Mouse (Mus musculus): ENCODE results near the gene Ppp5c. TPM values are rescaled to one million over a fixed set of nuclear protein-coding genes. Genes with fewer than 3 reads are reported as not detected.
"Not testable (repeated sequence)": the region's sequence is repeated elsewhere in the genome, so short reads cannot be mapped to it uniquely, and the experiment has no call there.

Gene Ppp5c
- polyA plus RNA-seq (2015; fragmentation: Nextera tagmentation; extraction: Ambion mirVana): 65.1 and 71.8 TPM in 2 replicates

DNA sequence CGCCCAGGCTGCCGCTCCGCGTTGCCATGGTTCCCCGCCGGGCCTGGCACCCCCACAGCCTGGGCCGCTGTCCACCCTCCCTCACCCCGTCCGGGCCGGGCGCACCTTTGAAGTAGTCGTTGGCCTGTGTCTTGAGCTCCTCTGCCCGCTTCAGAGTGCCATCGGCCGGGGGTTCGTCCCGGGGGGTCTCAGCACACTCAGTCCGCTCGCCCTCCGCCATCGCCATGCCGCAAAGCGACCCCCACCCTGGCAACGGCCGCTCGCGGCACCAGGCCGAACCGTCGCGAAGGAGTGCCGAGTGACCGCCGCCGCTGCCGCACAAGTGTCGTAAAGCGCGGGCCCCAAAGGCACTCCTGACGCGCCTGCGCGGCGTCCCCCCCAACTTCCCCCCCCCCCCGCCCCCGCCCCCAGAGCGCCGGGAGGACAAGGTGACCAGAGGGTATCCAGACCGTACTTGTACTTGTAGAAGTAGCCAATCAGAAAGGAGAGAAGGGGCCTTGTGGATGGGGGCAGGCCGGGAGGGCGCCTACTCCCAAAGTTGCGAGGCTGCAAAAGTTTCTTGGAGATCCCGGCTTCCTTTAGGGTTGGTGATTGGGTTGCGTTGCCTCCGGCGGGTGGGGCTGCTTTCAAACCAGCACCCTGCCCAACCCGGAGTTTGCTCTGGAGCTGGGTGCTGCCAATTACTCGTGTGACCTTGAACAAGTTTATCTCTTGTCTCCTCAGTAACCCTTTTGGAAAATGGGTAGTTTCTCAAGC lies at the start of gene Ppp5c:
Gene Ppp5c, minus strand, starts transcription at position 337 of the 756 bp plus-strand sequence.
- no peak for TF ChIP-seq CTCF (IDR thresholded peaks at IDR 0.05)
- TF ChIP-seq EP300 (IDR thresholded peaks at IDR 0.05): no peak

DNA sequence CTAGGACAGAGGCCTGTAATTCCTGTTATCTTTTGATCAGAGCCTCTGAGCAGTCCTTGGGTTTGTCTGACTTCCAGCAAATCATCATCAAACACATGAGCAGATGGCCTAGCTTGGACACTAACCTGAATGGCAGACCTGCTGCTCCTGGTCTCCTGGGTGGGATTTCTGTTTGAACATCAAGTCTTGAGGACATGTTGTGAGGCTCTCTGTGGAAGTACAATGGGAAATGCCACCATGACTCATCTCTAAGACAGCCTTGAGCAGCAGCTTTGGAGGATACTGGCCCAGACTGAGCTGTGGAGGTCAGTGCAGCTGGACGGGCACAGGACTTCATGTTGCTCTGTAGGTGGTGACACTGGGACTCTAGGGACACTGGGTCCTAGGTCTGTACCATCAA lies 48.8 kb upstream of the Ppp5c start:
- no peak overlapping the region for H3K9ac ChIP-seq (replicated peaks; ENCODE audit: low read depth)
- TF ChIP-seq CTCF (IDR thresholded peaks at IDR 0.05) (no peak), EP300 (IDR thresholded peaks at IDR 0.05) (no peak)

More for the DNA sequence above, at the start of gene Ppp5c:
- H3K27me3 ChIP-seq (replicated peaks; ENCODE audit: insufficient read depth, low read length): no peaks in the 10 kb centered on the region
- peak within 1 kb of the TSS; percentile 62 for H3K9ac ChIP-seq (replicated peaks; ENCODE audit: low read depth)
- peak; percentile 97 for DNase-seq (ENCODE audit: low spot score)
- ATAC-seq: peak; percentile 80
- H3K27ac ChIP-seq (ENCODE audit: low read length): peak within 1 kb of the TSS; percentile 90
- peaks cover 33% of the 10 kb centered on the region for H3K4me1 ChIP-seq (ENCODE audit: insufficient read depth, low read depth, low read length)
- H3K4me3 ChIP-seq (ENCODE audit: low read depth, low read length): peak within 1 kb of the TSS; percentile 80
- peaks cover 16% of the 10 kb centered on the region; the same call in 1 of the 2 replicates for H3K36me3 ChIP-seq (ENCODE audit: insufficient read depth, low read length)
- no peaks in the 10 kb centered on the region for H3K9me3 ChIP-seq (ENCODE audit: low read length)
- H3K4me2 ChIP-seq (replicated peaks; ENCODE audit: low read depth, low read length): peak within 1 kb of the TSS; percentile 77
- WGBS: 2% methylated on average over 55 of the region's 58 CpGs

GRCm38 (mm10) chr7:17073904-17074615 lies 46.3 kb upstream of the Ppp5c start, which contains the start of gene Psg16:
Gene Psg16 (plus strand): TSS chr7:17074040.
- Histone ChIP-seq H3K36me3 (ENCODE audit: insufficient read depth, low read length) (no peaks in the 10 kb centered on the region), H3K27ac (ENCODE audit: low read length) (no peak within 1 kb of the TSS), H3K4me1 (ENCODE audit: insufficient read depth, low read depth, low read length) (no peaks in the 10 kb centered on the region), H3K9ac (replicated peaks; ENCODE audit: low read depth) (no peak within 1 kb of the TSS), H3K4me2 (replicated peaks; ENCODE audit: low read depth, low read length) (no peak within 1 kb of the TSS), H3K27me3 (replicated peaks; ENCODE audit: insufficient read depth, low read length) (no peaks in the 10 kb centered on the region), H3K4me3 (ENCODE audit: low read depth, low read length) (no peak within 1 kb of the TSS), H3K9me3 (ENCODE audit: low read length) (no peaks in the 10 kb centered on the region)
- peak; percentile 94 for TF ChIP-seq CTCF (IDR thresholded peaks at IDR 0.05)
- TF ChIP-seq EP300 (IDR thresholded peaks at IDR 0.05): no peak
- peak; percentile 61 for DNase-seq (ENCODE audit: low spot score)
- ATAC-seq: no peak; the same call in 1 of the 2 replicates
- WGBS: 59% methylated on average over 23 of the region's 23 CpGs

More for the DNA sequence above, 48.8 kb upstream of the Ppp5c start:
- no peaks in the 10 kb centered on the region for H3K4me1 ChIP-seq (ENCODE audit: insufficient read depth, low read depth, low read length)
- no peaks in the 10 kb centered on the region for H3K9me3 ChIP-seq (ENCODE audit: low read length)
- H3K27me3 ChIP-seq (replicated peaks; ENCODE audit: insufficient read depth, low read length): no peaks in the 10 kb centered on the region
- H3K36me3 ChIP-seq (ENCODE audit: insufficient read depth, low read length): no peaks in the 10 kb centered on the region
- ATAC-seq (no peak), DNase-seq (ENCODE audit: low spot score) (no peak)
- 94% methylated on average over 1 of the region's 1 CpGs for WGBS
- no peak overlapping the region for H3K4me2 ChIP-seq (replicated peaks; ENCODE audit: low read depth, low read length)
- no peak overlapping the region for H3K4me3 ChIP-seq (ENCODE audit: low read depth, low read length)
- H3K27ac ChIP-seq (ENCODE audit: low read length): no peak overlapping the region

GRCm38 (mm10) chr7:17073513-17073903 lies 45.8 kb upstream of the Ppp5c start:
- 66% methylated on average over 5 of the region's 5 CpGs for WGBS
- DNase-seq (ENCODE audit: low spot score) (no peak), ATAC-seq (no peak)
- no peaks in the 10 kb centered on the region for H3K36me3 ChIP-seq (ENCODE audit: insufficient read depth, low read length)
- no peak overlapping the region for H3K4me3 ChIP-seq (ENCODE audit: low read depth, low read length)
- no peak overlapping the region for H3K9ac ChIP-seq (replicated peaks; ENCODE audit: low read depth)
- no peak overlapping the region for H3K27ac ChIP-seq (ENCODE audit: low read length)
- H3K27me3 ChIP-seq (replicated peaks; ENCODE audit: insufficient read depth, low read length): no peaks in the 10 kb centered on the region
- TF ChIP-seq CTCF (IDR thresholded peaks at IDR 0.05): no peak
- TF ChIP-seq EP300 (IDR thresholded peaks at IDR 0.05): no peak
- no peaks in the 10 kb centered on the region for H3K4me1 ChIP-seq (ENCODE audit: insufficient read depth, low read depth, low read length)
- H3K4me2 ChIP-seq (replicated peaks; ENCODE audit: low read depth, low read length): no peak overlapping the region
- H3K9me3 ChIP-seq (ENCODE audit: low read length): no peaks in the 10 kb centered on the region

- DNase-seq (ENCODE audit: low spot score); H3K9me3 ChIP-seq (ENCODE audit: low read length); H3K4me1 ChIP-seq (ENCODE audit: insufficient read depth, low read depth, low read length); H3K4me3 ChIP-seq (ENCODE audit: low read depth, low read length); ATAC-seq; H3K4me2 ChIP-seq (replicated peaks; ENCODE audit: low read depth, low read length); H3K27me3 ChIP-seq (replicated peaks; ENCODE audit: insufficient read depth, low read length); H3K36me3 ChIP-seq (ENCODE audit: insufficient read depth, low read length); H3K9ac ChIP-seq (replicated peaks; ENCODE audit: low read depth); H3K27ac ChIP-seq (ENCODE audit: low read length): not testable (repeated sequence)
- 55% methylated on average over 5 of the region's 5 CpGs for WGBS
Observed at GRCm38 (mm10) chr7:17067651-17068050, 39.9 kb upstream of the Ppp5c start.

DNA sequence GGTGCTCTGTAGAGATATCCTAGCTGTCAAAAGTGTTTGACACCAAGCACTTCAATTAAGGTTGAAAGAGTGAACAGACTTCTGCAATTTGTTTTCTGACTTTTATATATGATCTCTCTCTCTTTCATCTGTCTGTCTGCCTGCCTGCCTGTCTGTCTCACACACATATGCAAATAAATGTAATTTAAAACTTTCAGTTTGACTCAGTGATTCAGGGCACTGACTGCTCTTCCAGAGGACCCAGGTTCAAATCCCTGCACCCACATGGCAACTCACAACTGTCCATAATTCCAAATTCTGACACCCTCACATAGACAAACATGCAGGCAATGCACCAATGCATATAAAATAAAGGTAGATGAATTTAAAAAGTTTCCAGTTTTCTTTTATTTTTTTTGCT lies 39.3 kb upstream of the Ppp5c start:
- Histone ChIP-seq H3K4me2 (replicated peaks; ENCODE audit: low read depth, low read length) (no peak overlapping the region), H3K9ac (replicated peaks; ENCODE audit: low read depth) (no peak overlapping the region), H3K36me3 (ENCODE audit: insufficient read depth, low read length) (no peaks in the 10 kb centered on the region), H3K27ac (ENCODE audit: low read length) (no peak overlapping the region), H3K27me3 (replicated peaks; ENCODE audit: insufficient read depth, low read length) (no peaks in the 10 kb centered on the region), H3K4me1 (ENCODE audit: insufficient read depth, low read depth, low read length) (no peaks in the 10 kb centered on the region), H3K9me3 (ENCODE audit: low read length) (no peaks in the 10 kb centered on the region), H3K4me3 (ENCODE audit: low read depth, low read length) (no peak overlapping the region)
- TF ChIP-seq CTCF (IDR thresholded peaks at IDR 0.05) (no peak), EP300 (IDR thresholded peaks at IDR 0.05) (no peak)
- ATAC-seq (no peak), DNase-seq (ENCODE audit: low spot score) (no peak)
